Mouse (Mus musculus) cerebellum, adult 9-10 months (tissue): ENCODE data around the gene Gm2431.
"Not testable (repeated sequence)": the region's sequence is repeated elsewhere in the genome, so short reads cannot be mapped to it uniquely, and the experiment has no call there.

Experiments used
- DNase-seq: peaks from one replicate; pipeline ENCODE4 v3.0.0; 2022

Gene Gm2431

GRCm38 (mm10) chr7:142258254-142258653 lies at the start of gene Gm2431:
Gm2431 (minus strand) TSS chr7:142258354.
- DNase-seq, result not testable (repeated sequence)

- DNase-seq, result not testable (repeated sequence)
Observed at GRCm38 (mm10) chr7:142303929-142304328, 45.8 kb upstream of the Gm2431 start.

- DNase-seq, result no peak
Observed at GRCm38 (mm10) chr7:142303249-142303648, 45.1 kb upstream of the Gm2431 start, which contains the start of gene Krtap5-4. Krtap5-4 (plus strand) TSS chr7:142303549.

- not testable (repeated sequence) for DNase-seq
Observed at GRCm38 (mm10) chr7:142297018-142297417, 38.9 kb upstream of the Gm2431 start, which contains the start of gene Krtap5-1. Krtap5-1 (minus strand) TSS chr7:142297118.

- not testable (repeated sequence) for DNase-seq
Observed at GRCm38 (mm10) chr7:142296108-142296507, 38.0 kb upstream of the Gm2431 start.

- no peak for DNase-seq
Observed at GRCm38 (mm10) chr7:142295418-142295817, 37.3 kb upstream of the Gm2431 start.

GRCm38 (mm10) chr7:142293851-142294250 lies 35.7 kb upstream of the Gm2431 start:
- DNase-seq, result peak; percentile 24

GRCm38 (mm10) chr7:142285910-142286612 lies 27.9 kb upstream of the Gm2431 start:
- peak; percentile 8 for DNase-seq

- peak; percentile 59 for DNase-seq
Observed at GRCm38 (mm10) chr7:142285130-142285835, 27.1 kb upstream of the Gm2431 start.

GRCm38 (mm10) chr7:142284615-142285080 lies 26.5 kb upstream of the Gm2431 start:
- peak; percentile 94 for DNase-seq

- DNase-seq, result peak; percentile 50
Observed at GRCm38 (mm10) chr7:142284023-142284591, 26.0 kb upstream of the Gm2431 start.

- not testable (repeated sequence) for DNase-seq
Observed at GRCm38 (mm10) chr7:142282847-142283246, 24.7 kb upstream of the Gm2431 start.

GRCm38 (mm10) chr7:142279291-142279690 lies 21.1 kb upstream of the Gm2431 start:
- not testable (repeated sequence) for DNase-seq

- DNase-seq, result peak; percentile 60
Observed at GRCm38 (mm10) chr7:142278183-142278582, 20.0 kb upstream of the Gm2431 start.

GRCm38 (mm10) chr7:142274263-142274662 lies 16.1 kb upstream of the Gm2431 start, which contains the start of gene Gm4559:
Gm4559 (minus strand) TSS chr7:142274363.
- DNase-seq, result not testable (repeated sequence)

- peak; percentile 17 for DNase-seq
Observed at GRCm38 (mm10) chr7:142255517-142255916, 2.6 kb downstream of the Gm2431 start.

GRCm38 (mm10) chr7:142249824-142250223 lies 8.3 kb downstream of the Gm2431 start:
- peak; percentile 7 for DNase-seq

GRCm38 (mm10) chr7:142240978-142241377 lies 17.2 kb downstream of the Gm2431 start, which contains the start of gene Gm40460:
Gm40460 (minus strand) TSS chr7:142241078.
- DNase-seq, result no peak

GRCm38 (mm10) chr7:142231540-142231939 lies 26.6 kb downstream of the Gm2431 start:
- DNase-seq, result no peak

GRCm38 (mm10) chr7:142229871-142230270 lies 28.3 kb downstream of the Gm2431 start, which contains the start of gene Krtap5-5:
Krtap5-5 (minus strand) TSS chr7:142229971.
- not testable (repeated sequence) for DNase-seq

- no peak for DNase-seq
Observed at GRCm38 (mm10) chr7:142224518-142224917, 33.6 kb downstream of the Gm2431 start.

- DNase-seq, result not testable (repeated sequence)
Observed at GRCm38 (mm10) chr7:142212136-142212535, 46.0 kb downstream of the Gm2431 start.

GRCm38 (mm10) chr7:142211559-142211958 lies 46.6 kb downstream of the Gm2431 start, which contains the start of gene Gm7579:
Gm7579 (plus strand) TSS chr7:142211859.
- DNase-seq, result no peak
